Comparison of ENCODE assay signal across 8 mouse cellular contexts in genomic region chr15:77036320-77036988, GRCm38 (mm10). TPM values are rescaled to one million over a fixed set of nuclear protein-coding genes. Genes with fewer than 3 reads are reported as not detected.
DNase-seq lines count a peak whose midpoint lies in the region; ATAC-seq and TF ChIP-seq lines count a peak whose summit lies in the region.

No protein-coding gene starts in this region.

- 21% methylated on average over 11 of the region's 11 CpGs for WGBS in heart, adult 2 months
- WGBS in lung, embryonic 16.5 days = 46% methylated on average over 11 of the region's 11 CpGs
- WGBS in stomach, embryonic 16.5 days = 48% methylated on average over 11 of the region's 11 CpGs

- peak overlapping the region; percentile 99 for H3K27ac ChIP-seq in heart, adult 2 months
- H3K27ac ChIP-seq in lung, embryonic 16.5 days (ENCODE audit: low read length) = peak overlapping the region; percentile 99
- peak overlapping the region; percentile 100 for H3K27ac ChIP-seq in stomach, embryonic 16.5 days (ENCODE audit: low read length)

- intact Hi-C loops in heart, adult 2 months (cut with DNase I) = loop anchor here (5.0 kb wide), 3 partner anchors 59 to 331 kb away; no protein-coding TSS in a partner anchor

- H3K9me3 ChIP-seq in lung, embryonic 16.5 days (ENCODE audit: control insufficient read depth, low read length) = no peaks in the 10 kb centered on the region
- no peaks in the 10 kb centered on the region for H3K9me3 ChIP-seq in stomach, embryonic 16.5 days (replicated peaks; ENCODE audit: control insufficient read depth, low read length)

- TF ChIP-seq EP300 in heart, adult 2 months (IDR thresholded peaks at IDR 0.05; ENCODE audit: insufficient read depth, low read depth, low read length) = peak; percentile 70

- peak; percentile 86 for ATAC-seq in lung, embryonic 16.5 days (ENCODE audit: low read depth)
- ATAC-seq in stomach, embryonic 16.5 days (ENCODE audit: insufficient read depth, low FRiP score) = peak; percentile 85

- peak; percentile 61; the same call in 1 of the 2 replicates for TF ChIP-seq POLR2A in heart, adult 2 months (IDR thresholded peaks at IDR 0.05; ENCODE audit: insufficient read depth, low read depth, low read length)

- peak overlapping the region; percentile 35; the same call in 1 of the 2 replicates for H3K4me3 ChIP-seq in heart, adult 2 months
- H3K4me3 ChIP-seq in lung, embryonic 16.5 days (ENCODE audit: low read length) = no peak overlapping the region
- H3K4me3 ChIP-seq in stomach, embryonic 16.5 days (replicated peaks; ENCODE audit: low read length) = no peak overlapping the region

- H3K4me2 ChIP-seq in lung, embryonic 16.5 days (ENCODE audit: low read depth, low read length) = no peak overlapping the region
- peak overlapping the region; percentile 30; the same call in 1 of the 2 replicates for H3K4me2 ChIP-seq in stomach, embryonic 16.5 days (ENCODE audit: low read depth, low read length)

- peak; percentile 60 for DNase-seq in cerebellum, adult 11-12 months
- no peak for DNase-seq in cerebellum, adult 9-10 months
- peak; percentile 47 to 52 for DNase-seq in cerebellum, adult 18-20 months
- DNase-seq in heart, adult 2 months = peak; percentile 83 to 90
- DNase-seq in kidney, adult 18-20 months = peak; percentile 47
- DNase-seq in frontal cortex, postnatal 36 days (ENCODE audit: low spot score in 2 of 2) = no peak

- TF ChIP-seq CTCF in heart, adult 2 months (IDR thresholded peaks at IDR 0.05) = no peak

- no peaks in the 10 kb centered on the region for H3K27me3 ChIP-seq in heart, adult 2 months (ENCODE audit: control insufficient read depth, insufficient read depth, low read length)
- H3K27me3 ChIP-seq in lung, embryonic 16.5 days (ENCODE audit: control insufficient read depth, insufficient read depth, low read depth, low read length) = no peaks in the 10 kb centered on the region
- no peaks in the 10 kb centered on the region for H3K27me3 ChIP-seq in stomach, embryonic 16.5 days (ENCODE audit: control insufficient read depth, insufficient read depth, low read length)

- H3K36me3 ChIP-seq in heart, adult 2 months (ENCODE audit: control insufficient read depth, insufficient read depth, low read length) = peaks cover 2% of the 10 kb centered on the region; the same call in 1 of the 2 replicates
- no peaks in the 10 kb centered on the region for H3K36me3 ChIP-seq in lung, embryonic 16.5 days (ENCODE audit: control insufficient read depth, insufficient read depth, low read length)
- no peaks in the 10 kb centered on the region for H3K36me3 ChIP-seq in stomach, embryonic 16.5 days (ENCODE audit: control insufficient read depth, insufficient read depth, low read length)

- H3K4me1 ChIP-seq in heart, adult 2 months (ENCODE audit: control insufficient read depth, insufficient read depth, low read length) = peaks cover 21% of the 10 kb centered on the region
- H3K4me1 ChIP-seq in lung, embryonic 16.5 days (replicated peaks; ENCODE audit: control insufficient read depth, insufficient read depth, low read length) = peaks cover 26% of the 10 kb centered on the region
- H3K4me1 ChIP-seq in stomach, embryonic 16.5 days (ENCODE audit: control insufficient read depth, insufficient read depth, low read length) = peaks cover 29% of the 10 kb centered on the region

- no peaks in the 10 kb centered on the region for H3K79me2 ChIP-seq in heart, adult 2 months (replicated peaks; ENCODE audit: control insufficient read depth, insufficient read depth, low read length)

- peak overlapping the region; percentile 59 for H3K9ac ChIP-seq in heart, adult 2 months (ENCODE audit: low read depth, low read length)
- H3K9ac ChIP-seq in lung, embryonic 16.5 days (ENCODE audit: low read length) = peak overlapping the region; percentile 64
- peak overlapping the region; percentile 65 for H3K9ac ChIP-seq in stomach, embryonic 16.5 days (ENCODE audit: low read length)

RNA-seq across cellular contexts. Expression of gene Apol6, which starts 8.1 kb away (rescaled TPM):
- total RNA-seq in heart, adult 2 months (2021) = under 1 TPM; 0.47 to 0.89 TPM
- 3.3 and 8.0 TPM in 2 replicates for polyA plus RNA-seq in heart, adult 2 months (2012; rRNA removed)
- polyA plus RNA-seq in lung, embryonic 16.5 days (2015; fragmentation: Nextera tagmentation; extraction: Ambion mirVana) = 0.06 TPM in 1 of 2 replicates, not detected in the other
- polyA plus RNA-seq in stomach, embryonic 16.5 days (2015; fragmentation: Nextera tagmentation; extraction: Ambion mirVana) = 0.06 and 0.16 TPM in 2 replicates

RNA-seq across cellular contexts. Expression of gene Mb, which starts 14.0 kb away (rescaled TPM):
- total RNA-seq in heart, adult 2 months (2021) = over 10,000 TPM; 17,740 to 20,311 TPM
- polyA plus RNA-seq in heart, adult 2 months (2012; rRNA removed) = 16,399 and 21,043 TPM in 2 replicates
- 1.6 and 2.4 TPM in 2 replicates for polyA plus RNA-seq in lung, embryonic 16.5 days (2015; fragmentation: Nextera tagmentation; extraction: Ambion mirVana)
- 1.6 and 2.5 TPM in 2 replicates for polyA plus RNA-seq in stomach, embryonic 16.5 days (2015; fragmentation: Nextera tagmentation; extraction: Ambion mirVana)

Comparison
In these comparisons a context has a peak if more than half of its experiments do, and no peak if none do; other contexts are left out.
1. DNase-seq: peak in cerebellum, adult 11-12 months (single experiment), cerebellum, adult 18-20 months (2 of 2), heart, adult 2 months (2 of 2) and kidney, adult 18-20 months (single experiment); none in cerebellum, adult 9-10 months (single experiment) and frontal cortex, postnatal 36 days (0 of 2).
2. RNA of gene Mb, which starts 14.0 kb away (polyA plus RNA-seq): 16,399 to 21,043 TPM in heart, adult 2 months; 1.6 to 2.5 TPM in stomach, embryonic 16.5 days and 1.6 to 2.4 TPM in lung, embryonic 16.5 days; every median in the first group is over 1,000 times any median in the second.
3. Peak in every context shown above with its lines, with median percentiles within 50 percentile points of each other: H3K27ac ChIP-seq and H3K9ac ChIP-seq.